Mouse (Mus musculus) C2C12 (cell line): ENCODE results near the gene Mthfd1l.

ENCODE experiments used
- CTCF ChIP-seq: IDR thresholded peaks from one replicate; pipeline ENCODE4 v1.5.1; 2011; ENCODE audit not compliant: control insufficient read depth, insufficient read depth, insufficient read length
- MAX ChIP-seq: IDR thresholded peaks from one replicate; pipeline ENCODE4 v1.6.1; 2011; ENCODE audit warnings: mild to moderate bottlenecking, control low read depth
- MYOD1 ChIP-seq: IDR thresholded peaks from one replicate; pipeline ENCODE4 v1.6.1; 2011; ENCODE audit warnings: low read depth; ENCODE audit not compliant: control insufficient read depth, insufficient read length
- USF1 ChIP-seq: IDR thresholded peaks from one replicate; pipeline ENCODE4 v1.6.1; 2011; ENCODE audit warnings: low read depth, mild to moderate bottlenecking, control low read depth, moderate library complexity

- TF ChIP-seq USF1 (no peak), CTCF (no peak), MAX (no peak), MYOD1 (no peak)
These were observed 120.1 kb downstream of the Mthfd1l start for GRCm38 (mm10) chr10:4092990-4093389.
